Mouse (Mus musculus) T-helper 1 cell (primary cell): ENCODE measurements at regions not wholly inside any gene's neighbourhood (a gene's known extent, or its start where the extent isn't known, plus 50 kb on each side); places are given as distances from the start of the nearest gene placed in this dataset.

Source experiments
- in situ Hi-C: fragments of 300-600 bp; cut with MboI, MseI; formaldehyde crosslinking; loops from one replicate; pipeline ENCODE4 v1.15.1; 2025; ENCODE audit warnings: high pct_unique_total_duplicates

DNA sequence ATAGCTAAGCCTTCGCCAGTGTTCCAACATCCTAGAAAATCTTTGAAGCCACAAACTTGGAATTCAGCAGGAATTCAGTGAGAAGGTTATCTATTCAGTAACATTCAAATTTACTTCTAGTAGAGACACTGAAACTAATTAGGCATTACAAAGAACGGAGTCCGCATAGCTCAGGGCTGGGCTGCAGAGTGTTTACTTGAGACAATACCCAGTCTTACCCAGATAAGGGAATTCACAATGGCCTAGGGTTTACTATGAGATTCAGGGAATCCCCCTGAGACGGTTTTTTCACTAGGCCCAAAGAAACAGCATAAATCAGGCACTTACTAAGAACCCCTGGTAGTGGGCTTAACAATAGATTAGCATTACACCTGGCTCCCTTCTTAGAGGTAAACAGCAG, 335.4 kb upstream of the Scgb2a2 start:
- in situ Hi-C loops, result loop anchor here (5.0 kb wide), 1 partner anchor 95 kb away; no protein-coding TSS in a partner anchor

DNA sequence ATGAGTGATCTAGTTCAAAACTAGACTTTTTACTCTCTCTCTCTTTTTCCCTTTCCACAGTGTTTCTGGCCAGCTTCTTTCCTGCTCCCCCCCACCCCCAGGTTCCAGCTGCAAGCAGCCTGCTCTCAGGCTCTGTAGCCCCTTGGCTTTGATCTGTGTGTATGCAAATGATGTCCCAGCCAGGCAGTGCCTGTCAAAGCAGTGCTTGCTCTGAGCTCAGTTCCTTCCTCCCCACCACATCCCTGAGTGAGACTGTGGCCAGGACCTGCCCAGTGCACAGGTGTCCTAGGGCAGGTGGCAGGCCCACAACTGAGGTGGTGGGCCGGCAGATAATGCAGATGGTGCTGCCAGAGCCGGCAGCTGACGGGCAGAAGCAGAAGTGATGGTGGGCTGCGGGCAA, 303.2 kb upstream of the Scgb2a2 start:
- in situ Hi-C loops, result loop anchor here (5.0 to 10.0 kb wide), 2 partner anchors 157 to 359 kb away; no protein-coding TSS in a partner anchor
